Comparison of ENCODE assay signal across 16 mouse cellular contexts in the genomic region with DNA sequence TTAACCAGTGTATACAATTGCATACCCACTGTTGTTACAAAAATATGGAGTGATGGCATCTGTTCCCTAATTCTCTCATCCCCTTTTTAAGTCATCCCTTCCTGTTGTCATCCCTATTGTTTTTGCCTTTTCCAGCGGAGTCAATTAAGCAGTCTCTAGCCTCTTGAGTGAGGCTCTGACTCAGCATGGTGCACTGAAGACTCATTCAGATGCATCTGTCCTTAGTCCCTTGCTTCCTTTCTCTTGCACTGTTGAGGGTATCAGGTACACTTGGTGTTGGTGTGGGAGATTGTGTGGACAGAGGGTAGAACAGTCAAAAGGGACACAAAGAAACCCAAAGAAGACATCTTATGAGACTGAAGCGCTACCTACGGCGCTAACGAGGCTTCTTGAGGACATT.
"Had no signal": no experiment of that assay in that cellular context is flagged by ENCODE, and none has a peak within 500 bp of the region (broad histone marks: within the 10 kb centered on the region; RNA-seq: fewer than 3 reads in every experiment).

No protein-coding gene starts in this region.

- H3K9me3 ChIP-seq: lung, embryonic 15.5 days; midbrain, embryonic 15.5 days; neural tube, embryonic 12.5 days; stomach, embryonic 15.5 days had no signal

- ATAC-seq: lung, postnatal 0 days; midbrain, embryonic 13.5 days; midbrain, embryonic 15.5 days had no signal

- H3K4me2 ChIP-seq: lung, embryonic 15.5 days; midbrain, embryonic 11.5 days; midbrain, embryonic 13.5 days; midbrain, embryonic 15.5 days; neural tube, embryonic 12.5 days; stomach, embryonic 15.5 days had no signal

- H3K27ac ChIP-seq: lung, embryonic 15.5 days; macrophage; midbrain, embryonic 13.5 days; midbrain, embryonic 15.5 days; neural tube, embryonic 12.5 days; stomach, embryonic 15.5 days had no signal

- H3K27me3 ChIP-seq: lung, embryonic 15.5 days; midbrain, embryonic 13.5 days; midbrain, embryonic 15.5 days; neural tube, embryonic 12.5 days; stomach, embryonic 15.5 days had no signal

- H3K9ac ChIP-seq: lung, embryonic 15.5 days; midbrain, embryonic 13.5 days; midbrain, embryonic 15.5 days; neural tube, embryonic 12.5 days; stomach, embryonic 15.5 days had no signal

- H3K36me3 ChIP-seq: lung, embryonic 15.5 days; midbrain, embryonic 13.5 days; midbrain, embryonic 15.5 days; neural tube, embryonic 12.5 days; stomach, embryonic 15.5 days had no signal

- DNase-seq: lung, adult 2 months; lung, postnatal 14 days; lung, postnatal 36 days; right cerebral cortex, postnatal 14 days; thymus, adult 18-20 months; thymus, postnatal 14 days; thymus, postnatal 36 days had no signal

- H3K4me1 ChIP-seq: lung, embryonic 15.5 days; stomach, embryonic 15.5 days had no signal

- H3K4me3 ChIP-seq: lung, embryonic 15.5 days; megakaryocyte, embryonic 14.5 days; midbrain, embryonic 13.5 days; midbrain, embryonic 15.5 days; neural tube, embryonic 12.5 days; stomach, embryonic 15.5 days had no signal
